Mouse (Mus musculus) gastrocnemius, postnatal 14 days (tissue): ENCODE measurements around the gene Retreg1. TPM values are rescaled to one million over a fixed set of nuclear protein-coding genes. Genes with fewer than 3 reads are reported as not detected.

ENCODE experiments used
- DNase-seq: peaks from one replicate; pipeline ENCODE4 v3.0.0; 2021; ENCODE audit warnings: mixed read lengths
- intact Hi-C: fragments of 180-260 bp; cut with DNase I; formaldehyde crosslinking; loops from one replicate; pipeline ENCODE4 v1.15.1; 2025; ENCODE audit warnings: low total_unique reads
- total RNA-seq, 2 experiments: library from RNA; stranded (reverse); gene quantifications; 2 replicates each; pipeline ENCODE4 v1.2.3; 2021

Gene Retreg1
- total RNA-seq, 2 experiments from 2014 or later, result 90.8 to 157 TPM

GRCm38 (mm10) chr15:25909783-25910494 is 67.0 kb downstream of the Retreg1 start:
- DNase-seq, result no peak
- intact Hi-C loops, result no loop called here

DNA sequence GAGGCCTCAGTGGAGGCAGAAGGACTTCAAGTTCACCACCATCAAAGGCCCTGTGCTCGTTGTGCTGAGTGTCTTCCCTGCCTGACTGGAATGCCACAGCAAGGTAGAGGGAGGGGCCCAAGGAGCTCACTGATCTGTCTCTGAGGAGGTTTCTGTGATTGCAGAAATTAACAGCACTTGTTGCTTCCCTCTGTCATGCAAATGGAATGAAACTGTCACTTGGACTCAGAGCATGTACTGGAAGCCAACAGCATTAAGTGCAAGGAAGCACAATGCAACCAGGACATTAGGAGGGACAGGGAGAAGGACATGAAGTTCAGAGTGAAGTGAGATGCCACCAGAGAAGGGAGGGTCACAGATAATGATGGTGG is 67.5 kb downstream of the Retreg1 start:
- no peak for DNase-seq
- intact Hi-C loops, result no loop called here

DNA sequence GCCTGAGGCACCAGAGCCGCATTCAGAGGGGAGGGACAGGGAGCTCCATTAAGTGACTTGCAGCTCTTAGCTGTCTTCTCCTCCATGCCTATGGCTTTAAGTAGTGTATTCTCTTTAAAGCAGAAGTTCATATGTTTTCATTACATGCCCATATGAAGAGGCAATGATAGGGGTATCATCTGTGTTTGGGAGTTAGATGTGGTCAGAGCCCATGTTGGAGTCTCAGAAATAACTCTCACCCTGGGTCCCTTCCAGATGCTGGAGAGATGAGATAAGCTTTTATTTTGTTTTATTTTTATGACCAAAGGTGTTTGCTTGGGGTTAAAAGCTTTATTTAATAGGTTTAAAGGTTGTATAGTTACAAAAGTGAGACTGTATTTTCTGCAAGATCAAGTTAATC is 67.9 kb downstream of the Retreg1 start:
- intact Hi-C loops, result no loop called here
- no peak for DNase-seq

GRCm38 (mm10) chr15:25912911-25913310 is 69.9 kb downstream of the Retreg1 start:
- DNase-seq, result no peak
- intact Hi-C loops, result no loop called here

- intact Hi-C loops, result no loop called here
These were observed 70.7 kb downstream of the Retreg1 start for GRCm38 (mm10) chr15:25913659-25914058.

GRCm38 (mm10) chr15:25914160-25914559 is 71.2 kb downstream of the Retreg1 start:
- intact Hi-C loops, result no loop called here
- no peak for DNase-seq

More at GRCm38 (mm10) chr15:25913659-25914058, 70.7 kb downstream of the Retreg1 start:
- DNase-seq, result no peak

GRCm38 (mm10) chr15:25915013-25915412 is 72.0 kb downstream of the Retreg1 start:
- DNase-seq, result peak; percentile 54
- intact Hi-C loops, result no loop called here

GRCm38 (mm10) chr15:25915574-25916205 is 72.7 kb downstream of the Retreg1 start:
- intact Hi-C loops, result no loop called here
- DNase-seq, result peak; percentile 45

DNA sequence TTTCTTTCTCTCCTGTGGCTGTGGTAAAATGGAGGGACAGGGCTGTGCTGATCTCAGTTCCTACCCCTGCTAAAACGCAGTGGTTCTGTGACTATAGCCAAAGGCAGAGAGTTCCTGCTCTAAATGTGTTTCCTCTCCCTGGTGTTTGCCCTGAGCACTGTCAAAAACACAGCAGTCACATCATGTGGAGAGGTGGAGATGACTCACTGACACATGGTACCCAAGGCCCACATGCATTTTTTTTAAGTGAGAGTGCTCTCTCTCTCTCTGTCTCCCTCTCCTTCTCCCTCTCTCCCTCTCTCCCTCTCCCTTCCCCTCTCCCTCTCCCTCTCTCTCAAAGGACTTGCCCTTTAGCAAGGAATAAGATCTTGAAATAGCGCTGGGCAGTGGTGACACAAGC is 73.3 kb downstream of the Retreg1 start:
- DNase-seq, result no peak
- intact Hi-C loops, result no loop called here

DNA sequence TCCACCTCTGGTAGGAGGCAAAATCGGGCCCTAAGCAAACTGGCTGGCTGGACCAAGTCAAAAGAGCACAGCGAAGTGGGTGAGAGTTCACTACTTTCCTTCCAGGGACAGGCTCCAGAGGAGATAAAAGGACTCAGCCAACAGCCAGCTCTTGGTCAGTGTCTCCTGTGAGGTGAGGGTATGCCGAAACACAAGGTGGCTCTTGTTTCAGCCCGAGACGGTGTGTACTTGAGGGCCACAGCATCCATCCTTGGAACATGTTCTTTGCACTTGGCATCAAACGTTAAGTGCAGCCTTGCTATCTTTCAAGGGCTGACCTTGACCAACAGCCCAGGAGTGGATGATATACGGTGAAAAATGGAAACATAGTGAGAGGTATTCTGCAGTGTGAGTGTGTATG is 75.7 kb downstream of the Retreg1 start:
- DNase-seq, result no peak
- intact Hi-C loops, result no loop called here

GRCm38 (mm10) chr15:25919995-25920394 is 77.0 kb downstream of the Retreg1 start:
- intact Hi-C loops, result no loop called here
- no peak for DNase-seq

DNA sequence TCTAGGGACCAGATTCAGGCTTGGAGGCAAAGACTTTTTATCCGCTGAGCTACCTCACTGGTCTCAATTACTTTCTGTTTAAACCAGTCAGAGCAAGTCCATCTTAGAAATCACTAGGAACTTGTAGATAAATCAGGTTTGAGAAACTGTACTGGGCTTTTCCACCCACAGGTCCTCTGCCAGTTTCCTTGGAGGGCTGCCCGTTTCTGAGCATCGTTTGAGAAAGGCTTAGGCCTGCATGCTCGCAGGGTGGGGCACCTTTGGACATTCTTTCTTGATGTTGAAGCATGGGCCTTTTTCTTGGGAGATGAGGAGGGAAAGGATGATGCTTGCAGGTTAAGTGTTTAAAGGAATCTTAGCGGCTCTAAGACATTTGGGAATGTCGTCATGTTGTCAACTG is 77.9 kb downstream of the Retreg1 start:
- intact Hi-C loops, result no loop called here
- DNase-seq, result no peak

- intact Hi-C loops, result no loop called here
- DNase-seq, result no peak
These were observed 79.0 kb downstream of the Retreg1 start for GRCm38 (mm10) chr15:25922007-25922406.

DNA sequence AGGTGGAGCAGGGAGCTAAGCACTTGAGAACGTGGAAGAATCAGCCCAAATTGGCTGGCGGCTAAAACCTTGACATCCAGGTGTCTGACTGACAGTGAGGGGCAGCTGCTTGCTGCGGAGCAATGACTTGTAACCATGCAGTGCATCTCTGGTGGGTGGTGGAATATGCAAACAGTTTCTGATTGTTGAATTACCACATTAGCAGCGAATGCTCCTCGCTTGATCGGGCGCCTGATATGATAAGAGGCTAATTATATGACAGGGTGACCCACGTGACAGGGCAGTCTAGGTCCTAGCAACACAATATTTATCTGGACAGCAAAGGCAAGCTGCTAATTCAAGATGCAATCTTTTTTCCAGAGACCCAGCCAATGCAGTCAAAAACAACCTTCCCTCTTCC is 80.9 kb downstream of the Retreg1 start:
- intact Hi-C loops, result no loop called here
- no peak for DNase-seq

DNA sequence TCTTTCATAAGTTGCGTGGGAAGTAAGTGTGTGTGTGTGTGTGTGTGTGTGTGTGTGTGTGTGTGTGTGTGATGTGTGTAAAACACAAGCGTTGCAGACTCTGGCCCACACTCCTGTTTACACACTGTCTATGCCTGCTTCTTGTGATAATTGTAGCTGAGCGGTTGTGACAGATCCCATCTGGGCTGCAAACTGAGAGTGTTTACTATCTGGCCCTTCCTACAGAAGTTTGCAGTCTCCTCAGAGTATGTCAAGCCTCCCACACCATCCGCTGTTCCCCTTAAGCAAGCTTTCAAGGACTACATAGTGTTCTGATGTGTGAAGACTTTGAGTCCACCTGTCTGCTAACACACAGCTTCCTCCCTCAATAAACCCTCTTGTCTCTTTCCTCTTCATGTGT is 83.2 kb downstream of the Retreg1 start:
- DNase-seq, result no peak
- intact Hi-C loops, result no loop called here

DNA sequence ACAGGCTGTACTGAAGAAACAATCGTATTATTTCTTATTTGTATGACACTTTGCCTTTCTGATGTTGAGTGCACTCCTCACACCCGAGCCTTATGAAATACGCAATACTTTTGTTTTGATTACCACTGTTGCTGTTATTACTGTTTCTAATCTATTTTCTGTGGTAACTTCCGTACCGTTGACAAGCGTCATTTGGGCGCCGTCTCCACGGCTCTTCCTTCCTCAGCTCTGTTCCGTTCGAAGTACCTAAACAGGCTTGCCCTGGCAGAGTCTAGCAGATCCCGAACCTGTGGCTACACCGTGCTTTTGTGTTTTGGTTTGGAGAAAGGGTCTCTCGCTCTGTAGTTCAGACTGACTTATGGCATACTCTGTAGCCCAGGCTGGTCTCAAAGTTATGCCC is 84.1 kb downstream of the Retreg1 start:
- DNase-seq, result no peak
- intact Hi-C loops, result no loop called here

DNA sequence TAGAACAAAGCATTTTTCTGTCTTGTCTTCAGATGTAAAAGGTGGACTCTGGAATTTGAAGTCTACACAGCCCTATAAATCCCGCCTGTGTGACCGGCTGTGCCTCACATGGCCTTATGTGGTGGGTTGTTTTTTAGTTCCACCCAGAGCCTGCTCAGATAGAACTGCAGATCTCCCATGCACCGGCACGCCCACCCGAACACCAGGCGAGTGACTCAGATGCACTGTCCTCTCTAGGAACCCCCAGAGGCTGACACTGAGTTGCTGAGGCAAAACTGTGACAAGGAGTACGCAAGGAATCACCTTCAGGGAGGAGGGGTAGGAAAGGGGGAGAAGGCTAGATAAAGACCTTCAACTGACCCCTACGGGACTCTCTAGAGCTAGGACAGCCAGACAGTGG is 85.0 kb downstream of the Retreg1 start:
- intact Hi-C loops, result no loop called here

GRCm38 (mm10) chr15:25928831-25929230 is 85.9 kb downstream of the Retreg1 start:
- intact Hi-C loops, result no loop called here
- DNase-seq, result no peak

More for the DNA sequence above, 85.0 kb downstream of the Retreg1 start:
- DNase-seq, result no peak

DNA sequence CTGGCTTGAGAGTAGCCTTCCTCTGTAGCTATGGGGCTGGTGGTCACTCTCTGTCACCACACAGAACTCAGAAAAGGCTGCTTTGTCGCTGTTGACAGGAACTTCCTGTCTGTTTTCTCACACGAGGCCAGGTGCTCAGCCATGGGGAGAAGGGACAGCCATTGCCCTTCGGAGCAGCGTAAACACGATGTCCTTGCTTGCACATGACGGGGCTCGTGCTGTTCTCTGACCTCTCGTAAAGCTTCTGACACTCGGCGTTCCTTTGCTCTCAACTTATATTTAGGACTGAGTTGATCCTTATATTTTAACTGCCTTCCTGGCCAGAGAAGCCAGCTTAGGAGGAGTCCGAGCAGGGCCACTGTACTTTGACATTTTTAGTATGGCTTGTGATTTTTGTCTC is 86.5 kb downstream of the Retreg1 start:
- DNase-seq, result no peak
- intact Hi-C loops, result no loop called here

DNA sequence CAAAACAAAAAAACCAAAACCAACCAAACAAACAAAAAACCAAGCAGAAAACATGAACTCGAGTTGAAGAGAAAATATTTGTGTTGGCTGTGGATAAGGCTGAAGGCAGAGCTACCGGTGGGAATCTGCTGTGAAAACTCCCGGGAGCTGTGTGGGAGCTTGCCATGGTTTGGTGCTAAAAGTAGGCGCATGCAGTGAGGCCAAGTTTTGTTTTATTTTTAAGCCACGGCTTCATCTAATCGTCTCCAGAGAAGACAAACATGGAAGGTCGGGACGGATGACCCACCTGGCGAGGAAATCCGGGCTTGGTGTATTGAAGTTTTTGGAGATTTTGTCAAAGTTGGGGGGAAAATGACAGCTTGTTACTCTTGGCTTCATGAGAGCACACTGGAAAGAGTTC is 87.0 kb downstream of the Retreg1 start:
- intact Hi-C loops, result no loop called here
- peak; percentile 30 for DNase-seq

DNA sequence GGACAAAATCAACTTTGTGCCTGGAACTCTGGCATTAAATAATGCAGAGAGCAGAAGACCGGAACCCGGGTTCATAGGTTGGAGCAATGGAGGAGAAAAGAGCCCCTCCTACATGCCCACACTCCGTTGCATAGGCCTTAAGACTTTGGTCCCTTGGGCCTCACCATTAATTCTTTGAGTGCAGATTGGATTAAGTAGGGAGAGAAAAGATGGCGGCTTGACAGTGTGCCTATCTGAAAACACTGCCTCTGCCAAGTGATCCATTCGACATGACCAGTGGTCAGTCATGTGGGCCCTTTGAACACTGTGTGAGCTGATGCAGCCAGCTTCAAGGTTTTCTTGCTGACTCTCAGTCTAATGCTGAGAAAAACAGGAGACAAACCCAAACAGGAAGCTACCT is 87.7 kb downstream of the Retreg1 start:
- no peak for DNase-seq
- intact Hi-C loops, result no loop called here
